Mouse (Mus musculus) liver, embryonic 16.5 days (tissue): Measurements from ENCODE around the gene Dph2. TPM values are rescaled to one million over a fixed set of nuclear protein-coding genes. Genes with fewer than 3 reads are reported as not detected.

Experiments used
- ATAC-seq: fragments of 200-750 bp; cut with Nextera tagmentation; 2 replicates; pipeline ENCODE4 v1.8.0; 2017; ENCODE audit warnings: low read depth, mild to moderate bottlenecking, moderate number of reproducible peaks, moderate library complexity
- H3K27ac ChIP-seq: fragments of 300-500 bp; sonication (generic); 2 replicates; pipeline ENCODE4 v1.5.1; 2014; ENCODE audit warnings: mild to moderate bottlenecking, low read length
- H3K27me3 ChIP-seq: fragments of 300-500 bp; sonication (generic); 2 replicates; pipeline ENCODE4 v1.6.1; 2014; ENCODE audit warnings: low read depth, low read length, mixed read lengths; ENCODE audit not compliant: control insufficient read depth, insufficient read depth
- H3K36me3 ChIP-seq: fragments of 300-500 bp; sonication (generic); 2 replicates; pipeline ENCODE4 v1.6.1; 2014; ENCODE audit warnings: mild to moderate bottlenecking; ENCODE audit not compliant: control insufficient read depth, insufficient read depth
- H3K4me1 ChIP-seq: fragments of 300-500 bp; sonication (generic); 2 replicates; pipeline ENCODE4 v1.6.1; 2014; ENCODE audit warnings: low read depth, low read length, mixed read lengths; ENCODE audit not compliant: control insufficient read depth
- H3K4me2 ChIP-seq: fragments of 300-500 bp; sonication (generic); 2 replicates; pipeline ENCODE4 v1.6.1; 2014; ENCODE audit warnings: low read depth, low read length, mixed read lengths
- H3K4me3 ChIP-seq: fragments of 300-500 bp; sonication (generic); 2 replicates; pipeline ENCODE4 v1.5.1; 2014; ENCODE audit warnings: low read depth, mild to moderate bottlenecking, low read length
- H3K9ac ChIP-seq: fragments of 300-500 bp; sonication (generic); 2 replicates; pipeline ENCODE4 v1.6.1; 2014; ENCODE audit warnings: low read depth, low read length
- H3K9me3 ChIP-seq: fragments of 300-500 bp; sonication (generic); replicated peaks from 2 replicates; pipeline ENCODE4 v1.6.1; 2016; ENCODE audit warnings: low read length; ENCODE audit not compliant: control insufficient read depth
- WGBS: fragments of 180-500 bp; shearing (Covaris S2); extraction: QIAGEN DNeasy Blood & Tissue Kit; methylation state at CpG from one replicate; pipeline ENCODE4 v1.1.7; 2014; ENCODE audit not compliant: insufficient replicate concordance; 5-methylcytosine and 5-hydroxymethylcytosine counted together
- polyA plus RNA-seq: library from polyadenylated mRNA; unstranded; fragments of >200 nt; fragmentation: Nextera tagmentation; extraction: Ambion mirVana; gene quantifications from 2 replicates; pipeline ENCODE4 v1.2.1, GENCODE M21; 2015

The Dph2 gene
- polyA plus RNA-seq, 1 experiment from 2014 or later: 5.8 TPM

GRCm38 (mm10) chr4:117887920-117888319 lies 3.9 kb downstream of the Dph2 start:
- ATAC-seq: no peak

DNA sequence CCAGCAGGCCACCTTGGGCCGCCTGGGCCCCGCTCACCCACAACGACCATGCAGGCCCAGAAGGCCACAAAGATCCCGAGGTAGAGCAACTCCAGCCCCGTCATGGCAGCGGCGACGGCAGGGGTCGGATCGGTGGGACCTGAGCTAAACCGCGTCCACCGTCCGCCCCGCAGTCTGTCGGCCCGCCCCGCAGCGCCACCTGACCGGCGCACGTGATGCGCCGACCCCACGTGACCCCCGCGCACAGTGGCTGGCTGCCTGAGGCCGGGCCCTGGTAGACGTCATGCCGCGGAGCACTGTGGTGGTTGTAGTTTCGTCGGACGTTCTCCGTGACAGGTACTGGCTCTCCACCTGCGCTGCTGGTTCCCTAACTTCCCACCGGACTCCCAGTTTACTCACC lies 4.7 kb downstream of the Dph2 start, which contains the start of gene Atp6v0b:
TSS of gene Atp6v0b (minus strand) at position 201 of the 400 bp plus-strand sequence.
- peak within 1 kb of the TSS; percentile 98 for H3K9ac ChIP-seq
- peak within 1 kb of the TSS; percentile 98 for H3K4me3 ChIP-seq
- peak within 1 kb of the TSS; percentile 90 for H3K27ac ChIP-seq
- under 1% methylated on average over 37 of the region's 37 CpGs for WGBS
- H3K36me3 ChIP-seq: peaks cover 19% of the 10 kb centered on the region
- no peaks in the 10 kb centered on the region for H3K9me3 ChIP-seq
- peak within 1 kb of the TSS; percentile 82 for H3K4me2 ChIP-seq
- H3K27me3 ChIP-seq: peaks cover 24% of the 10 kb centered on the region
- H3K4me1 ChIP-seq: peaks cover 35% of the 10 kb centered on the region
- ATAC-seq: peak; percentile 92

More at GRCm38 (mm10) chr4:117887920-117888319, 3.9 kb downstream of the Dph2 start:
- H3K4me3 ChIP-seq: no peak overlapping the region; the same call in 1 of the 2 replicates
- no peaks in the 10 kb centered on the region for H3K9me3 ChIP-seq
- H3K27ac ChIP-seq: no peak overlapping the region
- 60% methylated on average over 2 of the region's 2 CpGs for WGBS
- peaks cover 17% of the 10 kb centered on the region for H3K27me3 ChIP-seq
- no peak overlapping the region for H3K9ac ChIP-seq
- peak overlapping the region; percentile 82 for H3K4me2 ChIP-seq
- peaks cover 32% of the 10 kb centered on the region for H3K4me1 ChIP-seq
- peaks cover 19% of the 10 kb centered on the region for H3K36me3 ChIP-seq

- no peaks in the 10 kb centered on the region for H3K9me3 ChIP-seq
- under 1% methylated on average over 23 of the region's 24 CpGs for WGBS
- H3K4me3 ChIP-seq: peak overlapping the region; percentile 98
- peaks cover 33% of the 10 kb centered on the region for H3K4me1 ChIP-seq
- H3K4me2 ChIP-seq: peak overlapping the region; percentile 82
- H3K9ac ChIP-seq: peak overlapping the region; percentile 98
- peaks cover 19% of the 10 kb centered on the region for H3K36me3 ChIP-seq
- peak overlapping the region; percentile 90 for H3K27ac ChIP-seq
- peak; percentile 44 for ATAC-seq
- peaks cover 29% of the 10 kb centered on the region for H3K27me3 ChIP-seq
Measured at GRCm38 (mm10) chr4:117886644-117887043, 5.2 kb downstream of the Dph2 start.

DNA sequence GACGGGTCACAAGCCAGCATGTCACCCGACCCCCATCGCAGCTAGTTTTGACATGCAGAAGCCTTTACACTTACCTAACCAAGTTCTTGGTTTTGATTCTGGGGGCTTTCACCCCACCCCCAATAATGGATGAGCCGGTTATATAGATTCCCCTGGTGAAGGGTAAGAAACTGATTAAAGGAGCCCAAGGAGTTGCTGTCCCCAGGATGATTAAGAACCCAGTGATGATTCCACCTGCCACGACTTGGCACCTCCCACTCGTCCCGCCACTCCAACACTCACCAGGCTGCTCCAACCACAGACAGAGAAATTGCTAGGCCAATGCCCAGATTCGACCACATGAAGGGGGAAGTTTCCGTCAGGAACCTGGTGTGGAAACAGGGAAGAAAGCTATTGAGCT lies 5.8 kb downstream of the Dph2 start:
- H3K4me2 ChIP-seq: peak overlapping the region; percentile 82
- H3K9me3 ChIP-seq: no peaks in the 10 kb centered on the region
- H3K36me3 ChIP-seq: peaks cover 19% of the 10 kb centered on the region
- H3K27ac ChIP-seq: peak overlapping the region; percentile 90; the same call in 1 of the 2 replicates
- peak overlapping the region; percentile 98 for H3K4me3 ChIP-seq
- ATAC-seq: no peak
- 68% methylated on average over 9 of the region's 9 CpGs for whole genome bisulfite sequencing
- peak overlapping the region; percentile 98 for H3K9ac ChIP-seq
- peaks cover 36% of the 10 kb centered on the region for H3K27me3 ChIP-seq
- peaks cover 29% of the 10 kb centered on the region for H3K4me1 ChIP-seq

GRCm38 (mm10) chr4:117885093-117885492 lies 6.7 kb downstream of the Dph2 start:
- WGBS: 85% methylated on average over 10 of the region's 10 CpGs
- ATAC-seq: no peak

DNA sequence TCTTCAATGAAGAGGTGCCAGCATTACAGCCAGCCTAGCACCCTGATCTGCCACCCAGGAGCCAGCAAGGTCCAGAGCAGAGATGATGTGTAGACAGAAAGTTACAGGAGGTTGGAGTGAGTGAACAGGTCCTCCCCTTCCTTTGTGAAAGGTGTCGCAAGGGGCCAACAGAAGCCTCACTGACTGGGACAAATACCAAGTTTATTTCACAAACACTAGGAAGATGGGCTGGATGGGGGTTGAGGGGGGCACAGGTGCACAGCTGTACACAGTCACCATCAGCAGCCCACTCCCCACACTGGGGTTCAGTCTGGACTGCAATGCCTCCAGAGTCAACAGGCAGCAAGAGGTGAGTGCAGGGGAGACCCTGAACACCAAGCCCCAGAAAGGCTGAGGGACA lies 7.7 kb downstream of the Dph2 start:
- Histone ChIP-seq H3K9ac (no peak overlapping the region; the same call in 1 of the 2 replicates), H3K27ac (no peak overlapping the region), H3K4me2 (no peak overlapping the region), H3K9me3 (no peaks in the 10 kb centered on the region), H3K4me3 (no peak overlapping the region), H3K27me3 (peaks cover 47% of the 10 kb centered on the region), H3K36me3 (peaks cover 19% of the 10 kb centered on the region), H3K4me1 (peaks cover 26% of the 10 kb centered on the region)
- no peak for ATAC-seq
- 75% methylated on average over 1 of the region's 1 CpGs for WGBS

More at GRCm38 (mm10) chr4:117885093-117885492, 6.7 kb downstream of the Dph2 start:
- no peak overlapping the region for H3K4me3 ChIP-seq
- H3K9me3 ChIP-seq: no peaks in the 10 kb centered on the region
- H3K4me1 ChIP-seq: peaks cover 26% of the 10 kb centered on the region
- peaks cover 44% of the 10 kb centered on the region for H3K27me3 ChIP-seq
- no peak overlapping the region for H3K9ac ChIP-seq
- H3K36me3 ChIP-seq: peaks cover 19% of the 10 kb centered on the region
- H3K4me2 ChIP-seq: no peak overlapping the region
- no peak overlapping the region for H3K27ac ChIP-seq

DNA sequence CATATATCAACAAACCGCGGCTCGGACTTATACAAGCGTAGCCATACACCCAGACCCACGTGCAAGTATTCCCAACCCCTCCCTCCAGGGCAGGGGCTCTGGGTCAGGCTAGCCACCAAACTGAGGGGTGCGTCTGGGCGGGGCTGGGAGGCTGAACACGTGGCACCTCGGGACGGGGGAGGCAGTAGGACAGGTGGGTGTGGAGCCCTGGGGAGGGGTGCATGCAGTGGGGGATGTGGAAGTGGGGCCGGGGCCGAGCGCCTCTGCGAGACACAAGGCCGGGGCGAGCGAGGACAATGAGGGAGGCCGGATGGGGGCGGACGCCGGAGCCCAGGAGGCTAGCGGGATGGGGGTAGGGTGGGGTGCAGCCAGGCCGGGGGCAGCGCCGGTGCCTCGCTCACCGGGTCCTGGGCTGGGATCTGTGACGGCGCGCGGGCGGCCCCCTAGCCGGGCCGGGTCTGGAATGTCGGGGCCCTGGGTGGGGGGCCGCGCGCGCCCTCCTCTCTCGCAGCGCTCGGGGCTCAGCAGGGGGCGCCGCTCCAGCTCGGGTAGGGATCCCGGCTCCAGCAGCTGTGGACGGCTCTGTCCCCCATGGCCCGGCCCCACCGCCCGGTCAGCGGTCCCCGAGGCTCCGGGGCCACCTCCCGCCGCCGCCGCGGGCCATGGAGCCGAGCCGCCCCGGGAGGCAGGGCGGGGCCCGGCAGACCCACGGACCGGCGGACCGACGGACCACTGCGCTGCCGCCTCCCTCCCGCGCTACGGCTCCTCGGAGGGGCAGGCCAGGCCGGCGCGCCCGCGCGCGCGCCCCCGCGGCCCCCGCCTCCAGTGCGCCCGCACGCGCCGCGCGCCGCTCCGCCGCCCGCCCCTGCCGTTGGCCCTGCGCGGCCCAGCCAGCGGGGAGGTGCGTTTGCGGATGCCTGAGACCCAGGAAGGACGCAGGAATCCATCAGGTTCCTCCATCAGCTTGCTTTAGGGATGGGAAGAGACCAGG lies 8.8 kb downstream of the Dph2 start, which contains the start of gene B4galt2:
TSS of gene B4galt2 (minus strand) at position 787 of the 991 bp plus-strand sequence.
- Histone ChIP-seq H3K4me3 (peak within 1 kb of the TSS; percentile 57), H3K9ac (peak within 1 kb of the TSS; percentile 61), H3K9me3 (no peaks in the 10 kb centered on the region), H3K27ac (no peak within 1 kb of the TSS), H3K4me2 (peak within 1 kb of the TSS; percentile 73), H3K36me3 (peaks cover 19% of the 10 kb centered on the region), H3K4me1 (peaks cover 26% of the 10 kb centered on the region), H3K27me3 (peaks cover 49% of the 10 kb centered on the region)
- 2% methylated on average over 100 of the region's 103 CpGs for WGBS
- ATAC-seq: no peak

- H3K9me3 ChIP-seq: no peaks in the 10 kb centered on the region
- no peak for ATAC-seq
- 49% methylated on average over 5 of the region's 5 CpGs for WGBS
- no peak overlapping the region for H3K4me3 ChIP-seq
- no peak overlapping the region for H3K4me2 ChIP-seq
- H3K4me1 ChIP-seq: peaks cover 11% of the 10 kb centered on the region
- H3K27ac ChIP-seq: no peak overlapping the region
- peaks cover 40% of the 10 kb centered on the region for H3K27me3 ChIP-seq
- H3K9ac ChIP-seq: no peak overlapping the region
- no peaks in the 10 kb centered on the region for H3K36me3 ChIP-seq
Measured at GRCm38 (mm10) chr4:117878703-117879102, 13.1 kb downstream of the Dph2 start.

DNA sequence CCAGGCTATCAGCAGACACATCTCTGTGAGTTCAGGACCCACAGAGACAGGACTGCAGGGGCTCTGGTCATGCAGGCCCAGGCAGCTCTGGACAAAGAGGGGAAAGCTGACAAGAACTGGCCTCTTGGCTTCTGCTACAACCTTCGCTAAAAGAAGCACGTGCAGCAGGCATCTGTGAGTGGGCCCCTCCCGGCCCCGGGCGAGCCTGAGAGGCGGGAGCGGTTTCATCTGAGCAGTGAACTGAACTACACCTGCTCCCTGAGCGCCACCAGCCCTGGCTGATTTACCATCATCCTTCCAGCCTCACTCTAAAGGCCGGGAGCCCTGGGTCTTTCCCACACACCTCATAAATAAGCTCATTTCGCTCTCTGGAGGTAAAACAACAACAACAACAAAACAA lies 13.5 kb downstream of the Dph2 start:
- no peaks in the 10 kb centered on the region for H3K9me3 ChIP-seq
- H3K4me1 ChIP-seq: peaks cover 7% of the 10 kb centered on the region
- no peak overlapping the region for H3K4me3 ChIP-seq
- H3K27ac ChIP-seq: no peak overlapping the region
- 74% methylated on average over 10 of the region's 10 CpGs for WGBS
- ATAC-seq: no peak
- no peak overlapping the region for H3K9ac ChIP-seq
- H3K4me2 ChIP-seq: no peak overlapping the region
- H3K27me3 ChIP-seq: peaks cover 36% of the 10 kb centered on the region
- H3K36me3 ChIP-seq: no peaks in the 10 kb centered on the region
